Mouse (Mus musculus): ENCODE measurements around the gene Efcab2.

GRCm38 (mm10) chr1:178407651-178408050 lies 1.8 kb downstream of the Efcab2 start:
- TF ChIP-seq POLR2A (IDR thresholded peaks at IDR 0.05; ENCODE audit: extremely low read depth, insufficient read depth, low read length), result no peak
- no peak for TF ChIP-seq CTCF (IDR thresholded peaks at IDR 0.05; ENCODE audit: low read depth, low read length)
